Mouse (Mus musculus): ENCODE measurements around the gene Frmd5.

Gene Frmd5

GRCm38 (mm10) chr2:121615199-121615559 lies 191.7 kb downstream of the Frmd5 start:
- DNase-seq: no peak

DNA sequence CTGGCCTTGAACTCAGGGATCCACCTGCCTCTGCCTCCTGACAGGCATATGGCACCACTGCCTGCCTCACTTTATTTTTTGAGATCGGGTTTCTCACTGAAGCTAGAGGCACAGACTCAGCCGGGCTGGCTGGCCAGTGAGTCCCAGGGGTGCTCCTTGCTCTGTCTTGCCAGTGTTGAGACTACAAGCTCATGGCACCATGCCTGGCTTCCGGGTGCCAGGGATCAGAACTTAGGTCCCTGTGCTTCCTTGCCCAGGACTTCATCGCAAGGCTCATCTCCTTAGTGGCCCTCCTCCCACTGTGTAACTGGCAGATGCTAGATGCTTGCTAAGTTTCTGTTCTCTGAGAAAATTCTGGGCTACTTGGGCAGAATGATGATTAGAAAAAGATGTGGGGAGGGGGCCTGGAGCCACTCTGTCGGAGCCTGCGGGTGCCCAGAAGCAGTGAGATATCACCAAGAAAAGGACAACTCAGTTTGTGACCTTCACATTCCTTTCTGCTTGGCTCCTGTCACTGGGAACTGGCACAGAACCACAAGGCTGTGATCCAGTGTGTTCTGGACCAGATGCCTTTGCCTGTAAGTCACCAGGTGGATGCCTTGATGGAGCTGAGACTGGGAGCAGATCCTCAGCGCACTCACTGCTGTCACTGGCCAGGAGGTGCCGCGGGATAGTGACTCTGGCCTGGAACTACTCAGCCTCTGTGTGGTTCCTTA lies 192.2 kb downstream of the Frmd5 start:
- no peak for DNase-seq

DNA sequence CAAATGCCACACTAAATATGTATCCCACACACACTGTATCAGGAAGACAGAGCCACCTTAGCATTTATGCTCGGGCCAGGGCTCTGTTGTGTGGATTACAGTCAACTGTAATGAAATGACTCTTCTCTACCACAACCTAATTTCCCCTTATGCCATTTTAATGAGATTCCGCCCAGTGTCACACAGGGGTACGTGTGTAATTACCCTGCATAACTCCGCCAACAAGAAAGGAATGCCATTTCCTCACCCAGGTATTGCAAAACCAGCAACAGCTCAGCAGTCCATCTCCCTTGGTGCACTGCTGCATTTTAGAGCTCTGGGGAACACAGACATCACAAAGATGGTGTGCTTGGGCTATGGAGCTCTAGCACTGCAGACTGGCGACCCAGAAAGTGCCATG lies 194.8 kb downstream of the Frmd5 start:
- DNase-seq: no peak

DNA sequence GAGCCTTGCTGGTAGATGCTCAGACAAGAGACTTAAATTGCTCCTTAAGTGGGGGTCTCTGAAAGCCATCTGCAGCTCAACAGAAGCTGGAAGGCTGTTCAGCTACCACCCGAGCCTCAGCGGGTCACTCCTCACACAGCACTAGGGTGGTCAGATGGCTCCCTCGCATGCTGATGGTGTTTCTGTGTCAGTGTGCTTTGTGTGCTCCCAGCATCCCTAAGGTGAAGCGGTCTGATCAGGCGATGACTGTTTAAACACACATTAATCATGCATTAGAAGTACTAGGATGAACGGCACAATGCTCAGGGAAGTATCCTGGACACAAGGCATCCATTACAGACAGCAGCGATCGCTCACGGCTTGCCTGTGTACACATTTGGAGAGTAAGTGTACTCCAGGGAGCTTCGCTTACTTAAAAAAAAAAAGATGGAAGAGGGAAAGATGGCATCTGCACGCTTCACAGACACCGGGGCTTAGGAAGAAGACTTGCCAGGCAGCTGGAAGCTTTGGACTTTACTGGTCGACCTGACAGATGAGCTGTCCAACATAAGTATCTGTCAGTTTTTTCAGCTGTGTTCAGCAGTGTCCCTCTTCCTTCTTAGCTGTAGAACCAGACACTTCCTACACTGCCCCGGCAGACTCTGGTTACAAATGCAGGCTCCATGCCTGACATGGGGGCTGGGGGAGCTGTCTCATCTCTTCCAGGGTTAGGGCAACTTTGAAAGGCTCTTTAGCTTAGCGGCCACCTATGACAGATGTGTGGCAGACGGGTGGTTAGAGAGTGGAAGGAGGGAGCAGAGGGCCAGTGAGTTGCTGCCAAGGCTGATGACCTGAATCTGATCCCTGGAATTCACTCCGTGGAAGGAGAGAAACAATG lies 196.6 kb downstream of the Frmd5 start:
- DNase-seq: no peak

DNA sequence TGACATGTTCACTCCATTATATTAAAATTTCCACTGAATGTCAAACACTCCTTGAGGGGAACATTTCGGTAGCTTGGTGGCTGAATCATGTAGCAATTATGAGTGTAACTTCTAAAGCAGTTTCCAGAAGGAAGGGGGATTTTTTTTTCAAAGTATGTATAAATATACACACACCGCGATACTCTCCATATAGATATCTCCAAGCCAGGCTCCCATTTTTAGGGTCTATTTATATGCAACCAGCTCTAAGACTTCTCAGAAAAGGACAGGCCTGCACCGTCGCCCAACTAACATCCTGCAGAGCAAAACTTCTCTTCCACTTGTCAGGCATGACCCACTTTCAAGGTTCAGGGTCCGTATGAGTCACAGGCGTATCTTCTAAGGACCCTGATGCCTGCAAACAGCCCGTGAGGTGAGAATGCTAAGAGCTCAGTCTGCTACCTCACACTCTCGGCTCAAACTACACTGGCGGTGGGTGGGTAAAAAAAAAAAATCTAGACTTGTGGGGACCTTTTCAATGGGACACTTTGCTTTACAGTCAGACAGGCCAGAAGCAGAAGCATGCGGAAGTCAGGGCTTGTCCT lies 197.7 kb downstream of the Frmd5 start:
- no peak for DNase-seq

DNA sequence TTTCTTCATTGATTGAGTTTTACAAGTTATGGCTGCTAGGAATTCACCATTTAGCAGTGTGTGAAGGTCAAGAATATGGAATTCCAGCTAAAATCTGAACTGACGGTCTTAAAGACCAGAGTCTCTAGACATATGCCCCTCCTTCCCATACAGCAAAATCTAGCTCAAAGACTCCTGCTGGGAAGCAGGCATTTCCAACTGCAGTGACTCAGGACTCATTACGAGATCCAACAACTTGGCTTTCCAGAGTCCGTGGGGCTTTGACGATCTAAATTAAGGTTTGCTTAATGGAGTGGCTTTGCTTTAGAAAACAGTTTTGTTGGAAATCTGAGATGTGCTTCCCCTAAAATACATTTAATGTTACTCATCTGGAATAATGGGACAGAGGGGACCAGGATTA lies 204.5 kb downstream of the Frmd5 start:
- no peak for DNase-seq

- DNase-seq: no peak
Observed at GRCm38 (mm10) chr2:121601543-121601942, 205.3 kb downstream of the Frmd5 start.

DNA sequence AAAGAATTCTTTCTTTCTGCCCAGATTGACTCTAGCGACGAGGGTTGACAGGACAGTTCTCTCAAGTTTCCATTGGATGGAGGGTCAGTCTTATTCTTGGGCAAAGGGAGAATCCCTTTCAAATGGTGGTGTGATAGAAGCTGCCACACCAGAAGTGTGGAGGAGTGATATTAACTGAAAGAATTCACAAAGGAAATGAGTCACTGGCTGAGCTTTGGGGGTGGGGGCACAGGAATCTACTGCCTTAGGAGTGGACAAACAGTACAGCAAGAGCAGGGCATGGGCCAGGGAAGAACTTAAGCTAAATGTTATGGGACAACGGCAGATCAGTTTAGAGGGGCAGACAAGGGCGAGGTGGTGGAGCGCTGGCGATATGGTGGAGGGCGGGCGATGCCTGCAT lies 206.2 kb downstream of the Frmd5 start:
- no peak for DNase-seq

DNA sequence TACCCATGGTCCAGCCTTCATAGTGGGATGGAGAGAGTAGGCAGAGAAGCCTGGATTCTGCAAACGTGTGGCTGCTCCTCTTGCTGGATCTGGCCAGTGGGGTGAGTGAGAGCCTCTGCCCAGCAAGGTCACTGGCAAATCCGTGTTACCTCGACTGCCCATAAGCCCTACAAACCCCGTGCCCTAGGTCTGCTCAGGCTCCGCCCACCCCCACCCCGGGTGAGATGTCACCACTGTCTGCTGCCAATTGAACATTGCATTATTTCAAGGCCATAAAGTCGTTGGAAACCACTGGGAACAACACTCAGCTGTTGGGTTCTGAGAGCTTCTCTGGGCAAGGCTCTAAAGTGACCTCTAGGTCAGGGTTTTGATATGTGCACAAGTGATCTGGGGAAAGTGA lies 208.6 kb downstream of the Frmd5 start:
- DNase-seq: no peak

DNA sequence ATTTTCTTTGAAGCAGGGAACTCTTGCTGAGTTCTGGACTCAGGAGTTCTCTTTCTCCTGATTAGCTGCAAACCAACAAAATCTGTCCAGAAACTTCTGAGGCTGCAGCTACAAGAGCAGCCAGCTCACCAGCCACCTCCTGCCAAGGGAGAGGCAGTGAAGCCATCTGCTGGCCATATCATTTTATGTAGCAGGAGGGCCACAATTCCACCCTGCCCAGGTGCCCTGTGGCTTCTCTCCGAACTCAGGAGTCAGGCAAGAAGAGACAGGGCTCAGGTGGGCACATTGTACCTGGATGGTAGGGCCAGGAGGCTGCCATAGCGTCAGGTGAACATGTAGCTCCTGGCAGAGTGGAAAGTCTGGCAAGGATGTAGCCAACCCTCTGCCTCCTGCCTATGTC lies 210.3 kb downstream of the Frmd5 start:
- DNase-seq: no peak

GRCm38 (mm10) chr2:121594660-121595291 lies 212.1 kb downstream of the Frmd5 start:
- no peak for DNase-seq

DNA sequence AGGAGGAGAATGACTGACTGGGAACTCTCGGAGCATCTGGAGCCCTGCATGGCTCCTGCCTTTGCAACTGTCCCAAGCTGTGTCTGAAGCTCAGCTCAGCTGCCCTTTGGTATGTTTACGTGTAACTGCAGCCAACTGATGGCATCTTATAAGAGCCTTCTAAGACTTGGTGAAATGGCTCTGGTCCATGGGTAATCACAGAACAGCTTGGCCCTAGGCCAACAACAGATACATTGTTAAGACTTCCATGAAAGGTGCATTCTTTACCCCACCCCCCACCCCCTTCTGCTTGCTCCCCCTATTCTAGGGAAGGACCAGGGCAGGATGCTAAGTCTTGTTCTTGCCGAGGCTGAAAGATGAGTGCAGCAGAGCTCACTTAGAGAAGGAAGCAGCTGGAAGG lies 212.8 kb downstream of the Frmd5 start:
- DNase-seq: no peak

- DNase-seq: peak; percentile 37
Observed at GRCm38 (mm10) chr2:121588309-121588694, 218.6 kb downstream of the Frmd5 start.

DNA sequence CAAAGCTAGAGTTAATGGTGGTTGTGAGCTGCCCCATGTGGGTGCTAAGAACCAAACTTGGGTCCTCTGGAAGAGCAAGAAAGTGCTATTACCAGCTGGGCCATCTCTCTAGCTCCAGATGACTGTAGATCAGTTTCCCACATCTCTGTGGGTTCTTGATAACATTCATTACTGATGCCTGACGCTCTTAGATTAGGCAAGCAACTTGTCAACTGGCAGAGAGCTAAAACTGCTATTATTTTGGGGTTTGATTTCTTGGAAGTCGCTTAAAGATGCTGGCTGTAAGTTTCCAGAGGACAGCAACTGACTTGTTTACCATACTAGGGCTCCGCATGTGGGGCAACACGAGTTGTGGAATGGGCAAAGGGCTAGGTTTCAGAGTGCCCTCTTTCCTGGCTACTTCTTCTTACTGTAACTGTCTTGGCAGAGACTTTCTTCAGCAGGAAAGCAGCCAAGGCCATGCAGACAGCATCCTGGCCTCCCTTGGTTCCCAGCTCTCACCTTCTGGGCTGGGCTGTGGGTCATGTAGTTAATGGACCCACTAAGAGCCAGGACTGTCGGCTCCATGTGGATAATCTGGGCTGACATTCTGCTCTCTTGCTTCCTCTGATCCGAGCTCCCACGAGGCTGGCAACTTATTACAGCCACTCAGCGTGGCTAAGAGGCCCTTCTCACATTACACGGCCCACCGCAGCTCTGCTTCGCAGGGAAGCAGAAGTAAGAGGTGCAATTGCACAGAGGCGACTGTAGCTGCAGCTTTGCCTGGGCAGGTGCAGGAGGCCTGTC lies 219.2 kb downstream of the Frmd5 start:
- DNase-seq: no peak

- DNase-seq: no peak
Observed at GRCm38 (mm10) chr2:121584705-121585104, 222.2 kb downstream of the Frmd5 start.

GRCm38 (mm10) chr2:121583468-121584116 lies 223.3 kb downstream of the Frmd5 start:
- DNase-seq: peak; percentile 56

GRCm38 (mm10) chr2:121582809-121583376 lies 224.0 kb downstream of the Frmd5 start:
- no peak for DNase-seq

GRCm38 (mm10) chr2:121575741-121576201 lies 231.1 kb downstream of the Frmd5 start:
- no peak for DNase-seq

- DNase-seq: no peak
Observed at GRCm38 (mm10) chr2:121574066-121574630, 232.7 kb downstream of the Frmd5 start.

- DNase-seq: peak; percentile 89
Observed at GRCm38 (mm10) chr2:121571780-121572179, 235.1 kb downstream of the Frmd5 start.

GRCm38 (mm10) chr2:121570999-121571655 lies 235.8 kb downstream of the Frmd5 start:
- DNase-seq: no peak
